Mouse (Mus musculus) adrenal gland, postnatal 25 days (tissue): Measurements from ENCODE around the gene Ovol2. TPM values are rescaled to one million over a fixed set of nuclear protein-coding genes. Genes with fewer than 3 reads are reported as not detected.

ENCODE experiments used
- DNase-seq: peaks from one replicate; pipeline ENCODE4 v3.0.0; 2021; ENCODE audit warnings: mixed read lengths
- total RNA-seq: library from RNA; stranded (reverse); gene quantifications from 2 replicates; pipeline ENCODE4 v1.2.3, GENCODE M21; 2021

Ovol2 gene
- total RNA-seq, 1 experiment from 2014 or later = not detected

DNA sequence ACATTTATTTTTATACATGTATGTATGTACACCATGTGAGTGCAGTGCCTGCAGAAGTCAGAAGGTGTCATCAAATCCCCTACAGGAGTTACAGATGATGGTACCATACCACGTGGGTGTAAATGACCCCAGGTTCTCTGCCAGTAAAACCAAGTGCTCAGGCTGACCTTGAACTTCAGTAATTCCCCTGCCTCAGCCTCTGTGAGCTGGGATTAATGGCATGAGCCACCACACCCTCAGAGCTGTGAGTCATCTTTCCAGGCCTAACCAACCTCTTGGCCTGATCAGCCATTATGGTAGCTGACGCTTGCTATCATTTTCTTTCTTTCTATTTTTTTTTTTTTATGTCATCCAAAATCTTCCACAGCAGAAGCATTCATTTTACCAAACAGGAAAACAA is 20.6 kb downstream of the Ovol2 start:
- DNase-seq = no peak

GRCm38 (mm10) chr2:144310273-144310672 is 21.7 kb downstream of the Ovol2 start:
- DNase-seq = no peak

DNA sequence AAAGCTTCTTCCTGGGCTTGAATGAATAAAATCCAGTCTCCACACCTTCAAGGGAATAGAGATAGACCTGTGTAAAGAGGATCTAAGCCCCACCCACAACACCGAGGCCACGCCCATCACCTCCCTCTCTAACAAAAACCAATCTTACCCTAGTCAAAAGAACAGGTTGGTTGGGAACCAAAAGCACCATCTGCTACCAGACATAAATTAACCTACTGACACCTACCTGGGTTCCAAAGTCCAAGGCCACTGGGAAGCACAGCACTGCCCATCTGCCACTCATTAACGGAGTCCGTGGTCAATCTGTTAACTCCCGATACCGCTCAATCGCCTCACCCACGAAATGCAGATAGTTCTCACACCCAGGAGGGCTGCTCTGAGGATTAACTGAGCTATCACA is 23.4 kb downstream of the Ovol2 start:
- DNase-seq = no peak

- no peak for DNase-seq
Observed at GRCm38 (mm10) chr2:144305721-144306294, 26.1 kb downstream of the Ovol2 start.

DNA sequence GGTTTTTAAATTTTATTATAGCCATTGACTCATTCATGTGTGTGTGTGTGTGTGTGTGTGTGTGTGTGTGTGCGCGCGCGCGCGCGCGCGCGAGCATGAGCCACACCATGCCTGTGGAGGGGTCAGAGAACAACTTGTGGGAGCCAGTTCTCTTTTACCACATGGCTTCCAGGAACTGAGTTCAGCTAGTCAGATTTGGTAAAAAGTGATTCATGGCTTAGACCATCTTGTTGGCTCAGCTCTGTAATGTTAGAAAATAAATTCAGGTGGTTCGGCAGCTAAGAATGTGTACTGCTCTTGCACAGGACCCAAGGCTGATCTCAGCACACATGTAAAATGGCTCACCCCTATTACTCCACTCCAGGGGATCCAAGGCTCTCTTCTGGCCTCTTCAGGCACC is 30.8 kb downstream of the Ovol2 start:
- DNase-seq = no peak

DNA sequence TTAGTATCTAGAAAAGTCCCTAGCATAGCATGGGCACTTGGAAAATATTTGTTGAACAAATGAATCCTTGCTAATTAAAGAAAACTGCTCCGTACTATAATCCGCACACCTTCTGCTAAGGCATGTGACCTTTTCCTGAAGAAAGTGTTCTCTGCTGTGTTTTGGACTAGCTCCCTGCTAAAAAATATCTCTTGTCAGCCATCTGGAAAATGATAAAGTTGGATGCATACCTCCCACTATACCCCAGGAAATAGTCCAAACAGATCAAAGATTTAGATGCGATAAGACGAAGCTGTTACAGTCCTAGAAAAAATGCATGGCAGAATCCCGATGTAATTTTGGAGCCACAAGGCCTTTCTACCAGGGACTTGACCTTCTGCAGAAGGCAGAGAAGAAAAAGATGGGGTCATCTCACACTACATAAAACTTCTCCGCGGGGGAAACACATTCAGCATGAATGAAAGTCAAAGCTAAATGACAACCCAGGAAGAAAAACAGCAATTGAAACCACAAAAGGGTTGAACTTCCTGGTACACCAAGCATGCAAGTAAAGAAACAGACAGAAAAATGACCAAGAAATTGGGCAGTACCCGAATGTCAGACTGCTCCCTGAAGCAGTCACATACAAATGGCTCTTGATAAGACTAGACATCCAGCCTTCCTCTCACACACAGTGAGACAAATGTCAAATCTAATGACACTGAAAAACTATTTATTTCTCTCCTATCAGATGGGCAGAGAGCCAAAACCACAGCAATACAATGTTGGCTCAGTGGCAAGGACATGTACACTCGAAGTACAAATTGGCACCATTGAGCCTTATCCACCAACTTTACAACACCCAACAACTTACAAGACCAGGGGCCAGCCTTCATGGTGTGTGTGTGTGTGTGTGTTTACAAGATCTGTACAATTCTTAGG is 31.9 kb downstream of the Ovol2 start:
- DNase-seq = no peak

- no peak for DNase-seq
Observed at GRCm38 (mm10) chr2:144295145-144295735, 36.7 kb downstream of the Ovol2 start.

DNA sequence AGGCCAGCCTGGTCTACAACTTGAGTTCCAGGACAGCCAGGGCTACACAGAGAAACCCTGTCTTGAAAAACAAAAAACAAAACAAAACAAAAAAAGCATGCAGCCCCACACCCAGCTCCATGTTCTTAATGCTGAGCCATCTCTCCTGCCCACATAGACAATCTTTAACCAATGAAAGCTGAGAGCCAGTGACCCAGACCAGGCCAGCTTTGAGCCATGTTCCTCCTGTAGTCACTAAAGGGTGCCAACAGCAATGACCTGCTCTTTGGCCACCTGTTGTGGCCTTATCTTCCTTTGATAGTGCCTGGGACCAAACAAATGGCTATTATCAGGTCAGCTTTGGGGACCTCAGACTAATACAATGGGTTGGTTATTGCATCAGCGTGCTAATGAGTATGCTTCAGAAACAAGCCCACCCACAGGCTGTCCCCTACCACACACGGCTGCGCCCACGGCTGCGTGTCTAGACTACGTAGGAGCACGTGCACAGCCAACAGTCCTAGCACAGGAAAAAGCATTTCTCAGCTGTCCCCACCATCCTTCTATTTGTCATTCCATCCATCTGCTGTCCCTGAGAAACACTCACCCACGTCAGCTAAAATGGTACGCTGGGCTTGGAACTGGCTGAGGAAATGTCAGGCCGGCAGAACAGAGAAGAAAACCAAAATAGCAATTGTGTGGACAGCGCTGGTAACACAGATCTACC is 40.2 kb downstream of the Ovol2 start:
- DNase-seq = no peak

GRCm38 (mm10) chr2:144290321-144290720 is 41.6 kb downstream of the Ovol2 start:
- DNase-seq = no peak

DNA sequence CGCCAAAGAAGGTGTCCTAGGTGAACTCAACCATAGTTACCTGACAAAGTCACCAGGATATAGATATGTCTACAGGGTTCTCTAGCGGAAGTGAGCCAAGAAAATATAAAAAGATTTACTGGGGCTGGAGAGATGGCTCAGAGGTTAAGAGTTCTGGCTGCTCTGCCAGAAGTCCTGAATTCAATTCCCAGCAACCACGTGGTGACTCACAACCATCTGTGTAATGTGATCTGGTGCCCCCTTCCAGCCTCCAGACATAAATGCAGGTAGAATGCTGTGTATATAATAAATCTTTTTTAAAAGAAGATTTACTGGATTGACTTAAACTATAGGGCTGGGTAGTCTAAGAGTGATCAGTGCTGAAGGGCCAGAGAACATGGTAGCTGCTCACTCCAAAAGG is 50.5 kb downstream of the Ovol2 start:
- DNase-seq = no peak

- no peak for DNase-seq
Observed at GRCm38 (mm10) chr2:144280568-144280967, 51.4 kb downstream of the Ovol2 start.

- DNase-seq = peak; percentile 90
Observed at GRCm38 (mm10) chr2:144279742-144280141, 52.2 kb downstream of the Ovol2 start.

DNA sequence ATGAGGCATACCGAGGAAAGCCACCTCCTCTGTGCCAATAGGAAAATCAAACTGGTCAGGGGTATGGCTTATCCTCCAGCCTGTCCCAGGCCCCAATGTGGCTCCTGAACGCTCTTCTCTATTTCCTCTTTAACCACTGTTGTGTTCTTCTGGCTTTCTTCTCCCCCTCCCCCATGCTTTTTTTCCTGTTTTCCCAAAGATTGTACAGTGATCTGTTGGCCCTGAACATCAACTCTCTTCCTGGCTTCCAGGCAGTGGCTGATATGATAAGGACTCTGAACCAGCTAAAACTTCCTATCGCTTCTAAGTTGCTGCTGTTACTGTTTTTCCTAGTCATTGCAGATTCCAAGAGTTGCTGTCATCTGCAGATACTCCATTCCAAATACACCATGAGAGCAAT is 55.1 kb downstream of the Ovol2 start:
- DNase-seq = no peak

GRCm38 (mm10) chr2:144274741-144275140 is 57.2 kb downstream of the Ovol2 start:
- DNase-seq = peak; percentile 36

- no peak for DNase-seq
Observed at GRCm38 (mm10) chr2:144272088-144272487, 59.9 kb downstream of the Ovol2 start.

- peak; percentile 90 for DNase-seq
Observed at GRCm38 (mm10) chr2:144270507-144271420, 61.2 kb downstream of the Ovol2 start, which contains the start of the genes Mgme1 and Snx5. TSS of gene Mgme1 (plus strand) at chr2:144270663. TSS of gene Snx5 (minus strand) at chr2:144270906.

DNA sequence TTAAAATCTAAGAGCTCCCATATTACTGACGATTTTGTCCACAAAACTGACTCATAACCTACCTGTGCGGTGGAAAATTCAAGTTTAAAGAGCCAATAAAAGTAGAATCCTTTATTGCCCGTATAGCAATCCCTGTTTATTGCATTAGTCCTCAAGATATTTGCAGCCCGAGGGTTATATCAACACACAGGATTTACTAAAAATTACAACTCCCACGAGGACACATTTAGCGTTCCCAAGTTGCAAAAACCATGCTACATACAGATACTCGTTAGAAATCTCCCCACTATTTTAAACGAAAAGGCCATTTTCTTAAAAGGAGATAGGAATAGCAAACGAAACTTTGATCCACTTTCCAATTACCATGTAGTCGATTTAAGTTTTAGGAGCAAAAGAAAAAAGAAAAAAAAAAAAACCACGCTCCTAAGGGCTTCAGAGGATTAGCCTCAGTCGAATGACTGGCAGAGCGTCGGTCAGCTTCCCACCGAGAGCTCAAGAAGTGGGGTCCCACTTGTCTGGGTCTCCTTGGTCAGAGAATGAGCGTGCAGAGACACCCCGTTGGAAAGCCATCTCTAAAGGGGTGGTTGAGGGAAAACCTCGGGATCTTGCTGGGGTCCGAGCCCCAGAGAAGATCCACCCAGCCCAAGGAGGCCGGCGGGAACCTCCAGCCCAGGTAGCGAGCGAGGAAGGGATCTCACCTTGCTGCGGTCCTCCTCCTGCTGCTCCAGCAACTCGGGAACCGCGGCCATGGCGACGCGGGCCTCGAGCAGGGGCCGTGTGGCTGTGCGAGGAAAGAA is 62.1 kb downstream of the Ovol2 start:
- no peak for DNase-seq

DNA sequence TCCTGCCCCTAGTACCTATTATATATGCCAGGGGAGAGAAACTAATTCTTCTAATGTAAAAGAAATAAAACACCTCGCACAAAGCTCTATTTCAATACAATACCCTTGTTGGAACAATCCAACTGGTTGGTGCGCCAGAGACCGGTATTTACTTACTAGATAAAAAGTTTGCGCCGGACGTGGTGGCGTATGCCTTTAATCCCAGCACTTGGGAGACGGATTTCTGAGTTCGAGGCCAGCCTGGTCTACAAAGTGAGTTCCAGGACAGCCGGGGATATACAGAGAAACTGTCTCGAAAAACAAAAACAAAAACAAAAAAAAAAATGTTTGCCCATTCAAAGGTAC is 62.7 kb downstream of the Ovol2 start:
- no peak for DNase-seq

- DNase-seq = no peak
Observed at GRCm38 (mm10) chr2:144268446-144269305, 63.3 kb downstream of the Ovol2 start.

DNA sequence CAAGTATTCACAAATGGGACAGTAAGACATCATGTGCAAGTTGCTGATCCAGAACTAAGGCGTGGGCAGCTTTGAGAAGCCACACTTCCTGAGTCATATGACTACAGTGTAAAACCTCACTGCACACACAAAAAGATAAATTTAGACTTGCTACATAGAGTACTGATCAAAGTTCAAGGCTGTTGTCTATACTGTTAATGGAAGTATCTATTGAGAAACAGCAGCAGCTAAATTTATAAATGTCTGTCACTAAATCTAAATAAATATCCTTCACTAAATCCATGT is 64.3 kb downstream of the Ovol2 start:
- DNase-seq = no peak
